Mouse (Mus musculus) midbrain, embryonic 13.5 days (tissue): ENCODE data around the gene Tmed8. TPM values are rescaled to one million over a fixed set of nuclear protein-coding genes. Genes with fewer than 3 reads are reported as not detected.

Source experiments
- ATAC-seq: fragments of 200-750 bp; cut with Nextera tagmentation; 2 replicates; pipeline ENCODE4 v1.8.0; 2017; ENCODE audit warnings: mild to moderate bottlenecking, moderate TSS enrichment, moderate library complexity
- H3K27ac ChIP-seq: fragments of 300-500 bp; sonication (generic); 2 replicates; pipeline ENCODE4 v1.5.1; 2015; ENCODE audit warnings: inconsistent platforms, mild to moderate bottlenecking, moderate library complexity
- H3K27me3 ChIP-seq: fragments of 300-500 bp; sonication (generic); 2 replicates; pipeline ENCODE4 v1.6.1; 2015; ENCODE audit warnings: mild to moderate bottlenecking, inconsistent platforms
- H3K36me3 ChIP-seq: fragments of 300-500 bp; sonication (generic); 2 replicates; pipeline ENCODE4 v1.6.1; 2015; ENCODE audit warnings: mild to moderate bottlenecking, inconsistent platforms
- H3K4me1 ChIP-seq: fragments of 300-500 bp; sonication (generic); replicated peaks from 2 replicates; pipeline ENCODE4 v1.6.1; 2015; ENCODE audit warnings: inconsistent platforms
- H3K4me2 ChIP-seq: fragments of 300-500 bp; sonication (generic); replicated peaks from 2 replicates; pipeline ENCODE4 v1.6.1; 2015; ENCODE audit warnings: moderate library complexity, mild to moderate bottlenecking, inconsistent platforms
- H3K4me3 ChIP-seq: fragments of 300-500 bp; sonication (generic); replicated peaks from 2 replicates; pipeline ENCODE4 v1.5.1; 2015; ENCODE audit warnings: mild to moderate bottlenecking, inconsistent platforms
- H3K9ac ChIP-seq: fragments of 300-500 bp; sonication (generic); replicated peaks from 2 replicates; pipeline ENCODE4 v1.6.1; 2015; ENCODE audit warnings: mild to moderate bottlenecking, inconsistent platforms
- H3K9me3 ChIP-seq: fragments of 300-500 bp; sonication (generic); 2 replicates; pipeline ENCODE4 v1.6.1; 2016; ENCODE audit warnings: mild to moderate bottlenecking, inconsistent platforms
- WGBS: fragments of 180-500 bp; shearing (Covaris S2); methylation state at CpG from one replicate; pipeline ENCODE4 v1.1.7; 2015; 5-methylcytosine and 5-hydroxymethylcytosine counted together
- polyA plus RNA-seq: library from polyadenylated mRNA; unstranded; fragments of >200 nt; fragmentation: Nextera tagmentation; extraction: Ambion mirVana; gene quantifications from 2 replicates; pipeline ENCODE4 v1.2.1, GENCODE M21; 2015

Gene Tmed8
- polyA plus RNA-seq, 1 experiment from 2014 or later = 4.6 TPM

GRCm38 (mm10) chr12:87131181-87131580 lies 69.1 kb downstream of the Tmed8 start:
- Histone ChIP-seq H3K4me1 (no peaks in the 10 kb centered on the region; the same call in 1 of the 2 replicates), H3K4me3 (no peak overlapping the region), H3K36me3 (peaks cover 49% of the 10 kb centered on the region), H3K27me3 (no peaks in the 10 kb centered on the region), H3K4me2 (no peak overlapping the region), H3K9ac (no peak overlapping the region), H3K27ac (no peak overlapping the region), H3K9me3 (no peaks in the 10 kb centered on the region)
- 65% methylated on average over 2 of the region's 2 CpGs for WGBS
- peak; percentile 45; the same call in 1 of the 2 replicates for ATAC-seq

DNA sequence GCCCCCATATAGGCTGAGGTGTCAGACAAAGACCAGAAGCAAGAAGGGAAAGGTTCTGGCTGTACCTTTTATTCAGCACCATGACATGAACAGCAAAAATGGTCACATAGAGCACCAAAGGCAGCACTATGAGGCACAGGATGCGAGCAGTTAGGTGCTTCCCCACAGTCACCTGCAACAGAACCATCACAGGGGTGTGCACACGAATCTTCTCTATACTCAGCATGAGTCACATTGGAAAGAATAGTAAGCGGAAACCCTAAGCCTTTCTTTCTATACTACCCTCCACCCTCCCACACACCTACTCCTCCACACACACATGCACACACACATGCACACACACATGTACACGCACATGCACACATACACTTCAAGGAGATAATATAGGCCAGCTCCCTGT lies 70.0 kb downstream of the Tmed8 start:
- no peak overlapping the region for H3K4me3 ChIP-seq
- WGBS = 94% methylated on average over 4 of the region's 4 CpGs
- H3K9me3 ChIP-seq = no peaks in the 10 kb centered on the region
- H3K4me2 ChIP-seq = no peak overlapping the region
- no peak overlapping the region for H3K27ac ChIP-seq
- H3K27me3 ChIP-seq = no peaks in the 10 kb centered on the region
- no peak overlapping the region for H3K9ac ChIP-seq
- H3K4me1 ChIP-seq = no peaks in the 10 kb centered on the region; the same call in 1 of the 2 replicates
- no peak for ATAC-seq
- H3K36me3 ChIP-seq = peaks cover 49% of the 10 kb centered on the region

DNA sequence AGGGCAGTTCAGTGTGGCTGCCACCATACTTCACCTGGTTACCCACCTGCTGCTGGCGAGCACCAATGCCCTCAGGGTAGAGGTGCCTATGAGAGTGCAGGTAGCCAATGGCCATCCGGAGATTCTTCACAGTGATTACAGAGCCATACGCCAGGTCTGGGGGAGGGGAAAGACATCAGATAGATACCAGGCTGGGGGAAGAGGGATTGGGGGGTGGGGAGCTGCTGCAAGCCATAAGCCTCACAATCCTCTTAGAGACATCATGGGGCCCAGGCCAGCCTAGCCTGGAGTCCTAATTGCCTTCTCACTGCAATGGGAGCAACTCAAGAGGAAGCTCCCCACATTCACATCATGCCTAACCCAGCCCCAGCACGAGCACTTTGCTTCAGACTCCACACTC lies 73.0 kb downstream of the Tmed8 start:
- peaks cover 64% of the 10 kb centered on the region for H3K36me3 ChIP-seq
- H3K27ac ChIP-seq = no peak overlapping the region
- no peaks in the 10 kb centered on the region; the same call in 1 of the 2 replicates for H3K4me1 ChIP-seq
- no peaks in the 10 kb centered on the region for H3K27me3 ChIP-seq
- WGBS = 68% methylated on average over 4 of the region's 4 CpGs
- H3K4me3 ChIP-seq = no peak overlapping the region
- no peaks in the 10 kb centered on the region for H3K9me3 ChIP-seq
- no peak overlapping the region for H3K4me2 ChIP-seq
- H3K9ac ChIP-seq = no peak overlapping the region
- no peak for ATAC-seq

GRCm38 (mm10) chr12:87121918-87122589 lies 78.2 kb downstream of the Tmed8 start:
- 96% methylated on average over 4 of the region's 4 CpGs for WGBS
- Histone ChIP-seq H3K27me3 (no peaks in the 10 kb centered on the region), H3K36me3 (peaks cover 59% of the 10 kb centered on the region)

More at GRCm38 (mm10) chr12:87121918-87122589, 78.2 kb downstream of the Tmed8 start:
- Histone ChIP-seq H3K4me2 (no peak overlapping the region), H3K4me1 (no peaks in the 10 kb centered on the region), H3K9me3 (no peaks in the 10 kb centered on the region), H3K4me3 (no peak overlapping the region), H3K9ac (no peak overlapping the region), H3K27ac (no peak overlapping the region)
- ATAC-seq = no peak

Other genes starting within 250 kb of the Tmed8 start
- gene Zdhhc22, start 210.0 kb downstream of the Tmed8 start, polyA plus RNA-seq = 6.0 and 7.1 TPM in 2 replicates
- 3.7 and 4.3 TPM in 2 replicates for gene Tmem63c, start 179.1 kb downstream of the Tmed8 start, polyA plus RNA-seq
- gene Ngb, start 97.9 kb downstream of the Tmed8 start, polyA plus RNA-seq = 1.3 and 1.6 TPM in 2 replicates
- 29.9 and 32.5 TPM in 2 replicates for gene Gstz1, start 53.3 kb downstream of the Tmed8 start, polyA plus RNA-seq
- gene Pomt2, start 52.5 kb downstream of the Tmed8 start, polyA plus RNA-seq = 13.2 and 14.3 TPM in 2 replicates
- 1.5 and 1.9 TPM in 2 replicates for gene Samd15, start 731 bp downstream of the Tmed8 start, polyA plus RNA-seq
- 1.4 and 1.7 TPM in 2 replicates for gene Noxred1, start 38.3 kb upstream of the Tmed8 start, polyA plus RNA-seq
- gene Vipas39, start 65.8 kb upstream of the Tmed8 start, polyA plus RNA-seq = 67.3 and 69.3 TPM in 2 replicates
- 207 and 209 TPM in 2 replicates for gene Ahsa1, start 66.0 kb upstream of the Tmed8 start, polyA plus RNA-seq
- 0.79 and 0.93 TPM in 2 replicates for gene Ism2, start 99.3 kb upstream of the Tmed8 start, polyA plus RNA-seq
- gene Sptlc2, start 187.9 kb upstream of the Tmed8 start, polyA plus RNA-seq = 55.5 and 59.9 TPM in 2 replicates
- gene Slirp, start 243.4 kb upstream of the Tmed8 start, polyA plus RNA-seq = 305 and 312 TPM in 2 replicates
- gene Alkbh1, start 243.6 kb upstream of the Tmed8 start, polyA plus RNA-seq = 45.3 and 50.1 TPM in 2 replicates